Mouse (Mus musculus): ENCODE measurements around the gene Qdpr.
A peak's percentile ranks its signal among the peaks of the same experiment; 100 is the strongest.

The Qdpr gene

DNA sequence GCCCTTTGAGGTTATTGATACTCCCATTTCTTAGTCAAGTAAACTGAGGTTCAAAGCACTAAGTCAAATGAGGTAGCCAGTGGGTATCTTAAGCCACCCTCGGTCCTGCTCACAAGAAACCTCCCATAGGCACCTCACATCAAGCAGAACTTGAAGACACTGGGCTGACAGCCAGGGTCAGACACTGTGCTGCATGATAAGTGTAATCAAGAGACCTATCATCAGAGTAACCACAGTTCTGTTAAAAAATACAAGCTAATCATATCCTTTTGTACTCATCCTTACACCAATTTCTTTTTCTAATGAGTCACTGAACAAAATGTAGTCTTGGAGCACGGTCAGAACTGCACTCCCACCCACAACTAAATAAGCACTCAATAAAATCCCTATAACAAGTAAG lies 43.9 kb downstream of the Qdpr start:
- DNase-seq (ENCODE audit: extremely low read depth, insufficient read length, low spot score) = no peak

DNA sequence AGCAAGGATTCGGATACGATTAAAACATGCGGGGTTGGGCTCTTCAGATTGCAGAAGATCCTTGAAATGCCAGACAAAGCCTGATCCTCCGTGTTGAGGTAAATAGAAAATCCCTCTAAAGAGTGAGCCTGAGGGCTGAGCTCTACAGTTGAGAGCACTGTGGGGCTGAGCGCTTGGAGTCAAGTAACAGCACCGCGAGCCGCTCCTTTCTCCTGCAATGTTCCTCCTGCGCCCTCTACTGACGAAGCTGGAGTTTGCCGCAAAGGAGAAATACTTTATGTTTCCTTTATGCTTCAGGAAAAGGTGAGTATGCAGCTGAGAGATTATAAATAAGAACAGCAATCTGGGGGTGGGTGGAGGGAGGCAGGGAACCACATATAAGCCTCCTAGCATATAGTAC lies 47.4 kb downstream of the Qdpr start:
- DNase-seq (ENCODE audit: extremely low read depth, insufficient read length, low spot score) = peak; percentile 7

DNA sequence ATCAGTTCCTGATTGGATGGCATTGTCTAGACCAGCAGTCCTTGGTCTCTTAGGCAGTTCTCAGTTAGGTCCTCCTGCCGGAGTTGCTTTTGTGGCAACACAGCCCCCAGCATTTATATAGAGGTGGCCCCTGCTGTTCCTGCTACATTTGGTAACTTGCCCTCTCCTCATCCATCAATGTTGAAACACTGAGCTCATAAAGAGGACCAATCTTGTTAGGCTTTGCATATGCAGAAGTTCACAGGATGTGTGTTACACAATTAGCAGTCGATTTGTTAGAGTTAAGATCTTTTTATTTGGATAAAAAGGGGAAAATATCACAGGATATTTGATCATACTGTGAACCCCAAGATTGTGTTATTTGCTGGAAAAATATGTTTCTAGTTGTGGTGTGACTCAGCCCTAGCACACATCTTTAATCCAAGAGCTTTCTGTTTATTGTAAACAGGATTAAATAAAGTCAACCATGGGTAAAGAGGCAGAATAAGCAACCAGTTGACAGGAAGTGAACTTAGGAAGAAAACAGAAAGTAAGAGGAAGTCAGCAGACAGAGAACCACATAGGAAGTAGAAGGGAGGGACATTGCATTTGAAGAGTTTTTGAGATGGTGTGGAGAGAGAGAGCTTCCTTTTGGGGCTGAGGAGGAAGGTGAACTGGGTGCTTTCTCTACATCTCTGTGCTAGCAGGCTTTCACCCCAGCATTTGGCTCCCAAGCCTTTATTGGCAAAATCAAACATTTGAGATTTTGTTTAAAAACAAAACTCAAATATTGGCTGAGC lies 65.8 kb downstream of the Qdpr start:
- no peak for DNase-seq (ENCODE audit: extremely low read depth, insufficient read length, low spot score)

Data from 3134 (cell line).